Mouse (Mus musculus): ENCODE measurements at regions not wholly inside any gene's neighbourhood (a gene's known extent, or its start where the extent isn't known, plus 50 kb on each side); places are given as distances from the start of the nearest gene placed in this dataset.

DNA sequence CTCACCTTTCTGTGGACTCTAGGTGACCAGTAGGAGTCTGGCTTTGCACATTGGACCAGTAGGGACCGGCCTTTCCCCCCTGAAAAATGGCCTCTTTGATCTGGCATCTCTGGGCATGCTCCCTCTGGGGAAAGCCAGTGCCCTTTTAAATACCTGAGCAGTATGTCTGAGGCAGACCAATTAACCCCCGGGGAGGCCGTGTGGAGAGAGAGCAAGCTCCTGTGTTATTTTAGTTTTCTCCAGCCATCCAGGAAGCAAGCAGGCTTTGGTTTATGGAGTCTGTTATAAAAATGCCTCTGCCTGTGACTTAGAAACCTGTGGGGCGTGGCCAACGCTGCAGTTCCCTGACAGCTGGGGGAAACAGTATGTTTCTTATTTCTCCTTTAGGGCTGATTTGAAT lies 445.5 kb downstream of the Glrx3 start:
- no peak for DNase-seq (ENCODE audit: low spot score)

DNA sequence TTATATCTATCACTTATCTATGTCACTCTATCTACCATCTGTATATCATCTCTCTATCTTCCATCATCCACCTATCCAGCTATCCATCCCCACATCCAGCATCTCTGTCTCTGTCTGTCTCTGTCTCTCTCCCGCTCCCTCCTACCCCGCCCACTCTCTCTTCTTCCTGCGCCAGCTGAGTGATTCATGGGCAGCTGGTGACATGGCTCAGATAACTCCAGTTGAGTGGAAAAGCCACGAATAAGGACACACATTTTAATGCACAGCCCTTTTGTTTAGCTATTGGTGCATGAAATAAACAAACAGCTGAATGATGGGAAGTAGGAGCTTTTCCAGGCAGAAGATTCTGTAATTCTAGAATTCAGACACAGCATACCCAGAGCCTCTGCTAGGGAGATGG lies 446.3 kb downstream of the Glrx3 start:
- no peak for DNase-seq (ENCODE audit: low spot score)

DNA sequence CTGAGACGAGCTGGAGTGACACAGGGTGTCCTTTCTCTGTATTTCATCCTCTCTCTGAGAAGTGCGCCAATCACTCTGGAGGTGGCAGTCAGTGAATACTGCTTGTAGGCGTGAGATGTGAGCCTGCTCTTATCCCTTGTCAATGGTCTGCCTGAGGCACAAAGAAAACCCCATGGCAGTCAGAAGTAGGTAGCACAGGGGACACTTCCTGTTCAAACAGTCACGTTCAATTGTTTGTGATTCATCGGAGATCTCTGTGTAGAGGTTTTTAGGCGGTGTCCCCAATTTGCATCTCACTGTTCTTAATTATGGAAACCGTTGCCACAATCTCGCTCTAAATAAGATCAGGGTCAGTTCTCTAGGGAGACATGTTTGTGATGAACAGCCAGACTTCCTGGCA lies 447.7 kb downstream of the Glrx3 start:
- DNase-seq (ENCODE audit: low spot score), result no peak

DNA sequence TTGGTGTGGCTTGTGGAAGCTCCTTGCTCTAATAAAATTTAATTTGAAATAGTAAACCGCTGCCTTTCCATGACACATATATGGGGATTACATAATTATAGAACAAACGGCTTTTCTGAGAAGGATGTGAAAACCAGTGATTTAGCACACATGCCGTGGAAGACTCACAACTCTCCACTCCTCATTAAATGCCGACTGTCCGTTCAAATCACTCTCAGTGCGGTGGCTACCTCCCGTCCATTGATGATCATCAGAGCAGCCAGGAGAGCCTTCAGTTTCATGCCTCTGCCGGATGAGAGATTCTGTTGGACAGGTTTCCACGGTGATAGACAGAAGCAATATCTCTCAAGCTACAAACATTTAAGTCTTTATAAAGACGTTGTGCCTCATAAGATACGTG lies 451.3 kb downstream of the Glrx3 start:
- no peak for DNase-seq (ENCODE audit: low spot score)

DNA sequence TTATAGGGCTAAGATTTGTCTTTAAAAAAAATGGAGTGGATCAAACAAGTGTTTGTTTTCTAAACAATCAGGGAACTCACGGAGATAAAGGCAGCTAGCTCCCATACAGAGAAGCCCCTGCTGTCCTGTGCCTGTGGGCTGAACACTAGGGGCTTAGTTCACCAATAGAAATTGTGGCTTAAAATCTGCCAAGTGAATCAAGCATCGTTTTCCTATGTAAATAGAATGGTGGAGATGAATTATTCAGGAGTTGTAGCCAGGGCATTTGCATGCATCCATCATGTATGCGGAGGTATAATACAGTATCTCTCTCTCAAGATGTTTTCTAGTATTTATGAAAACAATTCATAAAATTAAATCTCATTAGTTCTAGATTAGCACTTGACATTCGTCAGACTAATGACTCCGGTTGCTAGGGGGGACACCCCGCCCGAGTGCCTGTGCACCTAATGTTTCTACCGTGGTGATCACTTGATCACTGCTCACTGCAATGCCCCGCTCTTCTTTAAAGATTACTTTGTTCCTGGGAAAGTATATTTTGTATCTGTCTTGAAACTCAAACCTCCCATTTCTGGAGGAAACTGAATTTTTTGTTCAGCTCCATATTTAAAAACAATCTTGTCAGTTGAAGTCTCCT lies 469.1 kb downstream of the Glrx3 start:
- DNase-seq (ENCODE audit: low spot score), result no peak

DNA sequence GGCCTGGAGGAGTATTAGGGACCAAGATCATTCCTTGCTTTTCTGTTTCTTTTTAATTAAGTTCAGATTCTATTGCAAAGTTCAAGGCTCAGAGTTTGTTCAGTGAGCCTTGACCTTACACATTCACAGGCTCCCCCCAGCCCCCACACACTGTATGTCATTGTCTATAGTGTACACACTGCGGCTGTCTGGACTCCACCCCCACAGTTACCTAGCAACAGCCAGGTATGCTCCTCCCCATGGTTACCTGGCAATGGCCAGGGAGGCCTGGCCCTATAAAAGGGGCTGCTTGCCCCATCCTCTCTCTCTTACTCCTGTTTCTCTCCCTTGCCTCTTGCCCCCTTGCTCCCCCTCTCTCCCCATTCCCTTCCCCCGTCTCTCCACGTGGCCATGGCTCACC lies 472.0 kb downstream of the Glrx3 start:
- DNase-seq (ENCODE audit: low spot score), result no peak

DNA sequence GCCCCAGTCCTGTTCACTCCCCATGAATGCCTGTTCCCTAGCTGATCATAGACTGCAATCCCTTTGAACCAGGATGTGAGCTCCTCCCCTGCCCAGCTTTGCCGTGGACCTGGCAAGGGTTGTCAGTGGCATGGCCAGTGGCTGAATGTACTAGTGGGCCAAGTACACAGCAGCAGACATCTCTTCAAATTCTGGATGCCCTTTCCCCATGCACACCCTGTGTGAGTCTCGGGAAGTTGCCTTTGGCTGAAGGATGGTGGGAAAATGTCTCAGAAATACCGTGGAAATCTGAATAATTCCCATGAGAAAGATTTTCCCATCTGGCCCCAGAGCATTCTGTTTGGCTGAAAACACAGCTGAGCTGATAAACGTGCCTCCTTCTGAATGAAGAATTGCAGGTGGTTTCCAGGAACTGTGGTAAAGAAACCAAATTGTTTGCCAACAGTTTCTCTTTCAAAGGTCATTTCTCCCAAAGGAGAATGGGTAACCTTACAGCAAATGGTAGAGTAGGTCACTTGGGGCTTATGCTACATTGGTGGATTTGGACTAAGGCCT lies 476.2 kb downstream of the Glrx3 start:
- no peak for DNase-seq (ENCODE audit: low spot score)

DNA sequence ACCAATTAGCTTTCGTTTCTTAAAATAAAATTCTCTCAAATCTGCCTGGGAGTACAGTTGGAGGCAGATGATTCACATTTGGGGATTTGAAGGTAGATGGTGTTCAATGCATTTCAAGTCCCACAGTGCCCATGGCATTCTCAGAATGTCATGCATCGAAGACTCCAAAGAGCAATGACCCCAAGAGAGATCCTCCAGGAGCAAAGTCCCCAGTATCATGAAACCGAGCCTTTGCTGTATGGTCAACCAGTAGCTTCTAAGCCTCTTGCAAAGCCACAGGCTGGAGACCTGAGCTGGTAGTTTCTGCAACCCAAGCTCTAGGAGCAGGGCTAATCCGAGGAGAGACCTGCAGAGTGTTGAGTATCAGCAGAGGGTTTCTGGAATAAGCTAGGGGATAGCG lies 477.1 kb downstream of the Glrx3 start:
- DNase-seq (ENCODE audit: low spot score), result no peak

DNA sequence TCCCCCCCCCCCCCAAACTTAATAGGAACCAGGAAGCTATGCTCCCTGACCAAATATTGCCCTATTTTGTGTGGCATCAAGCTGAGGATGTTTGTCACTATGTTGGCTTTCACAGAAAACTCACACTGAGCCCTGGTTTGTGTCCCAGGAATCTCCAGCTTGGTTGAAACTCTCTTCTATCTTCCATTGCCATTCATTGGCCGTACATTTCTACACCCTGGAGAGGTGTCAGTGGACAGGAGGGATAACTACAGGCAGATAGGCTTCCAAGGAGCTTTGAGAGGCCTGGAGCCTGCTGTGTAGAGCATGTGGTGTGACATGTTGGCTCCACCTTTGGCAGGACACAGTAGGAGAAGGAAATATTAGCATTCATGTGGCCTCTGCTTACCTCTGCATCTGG lies 478.9 kb downstream of the Glrx3 start:
- DNase-seq (ENCODE audit: low spot score), result no peak

DNA sequence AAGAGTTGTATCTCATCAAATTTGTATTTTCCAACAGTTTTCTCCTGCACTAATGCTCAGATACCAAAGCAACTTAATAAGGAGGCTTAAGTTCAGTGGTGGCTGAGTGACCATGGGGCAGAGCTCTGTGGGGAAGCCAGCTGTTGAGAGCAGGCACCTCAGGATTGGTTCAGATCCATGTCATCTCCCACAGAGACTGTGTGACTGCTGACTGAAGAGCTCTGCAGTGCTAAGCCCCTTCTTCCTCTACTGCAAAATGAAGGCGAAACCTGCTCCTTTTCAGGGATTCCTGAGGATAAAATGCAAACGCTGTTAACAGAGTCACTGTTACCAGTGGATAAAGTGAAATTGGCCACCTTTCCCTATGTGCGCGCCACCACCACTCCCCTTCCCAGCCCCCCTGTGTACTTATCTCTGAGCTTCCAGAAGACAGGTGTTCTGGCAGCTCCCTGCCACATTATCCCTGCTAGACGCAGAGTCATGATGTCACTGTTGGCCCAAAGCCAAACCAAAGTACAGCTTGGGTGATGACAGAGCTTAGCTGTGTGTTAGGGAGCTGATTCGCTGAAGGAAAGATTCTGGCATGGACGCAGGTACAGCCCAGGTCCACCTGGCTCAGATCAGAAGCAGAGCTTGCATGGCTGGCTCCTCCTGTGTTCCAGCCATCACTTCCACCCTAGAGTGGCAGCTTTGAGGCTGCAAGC lies 472.9 kb downstream of the Tcerg1l start:
- DNase-seq (ENCODE audit: low spot score), result no peak

DNA sequence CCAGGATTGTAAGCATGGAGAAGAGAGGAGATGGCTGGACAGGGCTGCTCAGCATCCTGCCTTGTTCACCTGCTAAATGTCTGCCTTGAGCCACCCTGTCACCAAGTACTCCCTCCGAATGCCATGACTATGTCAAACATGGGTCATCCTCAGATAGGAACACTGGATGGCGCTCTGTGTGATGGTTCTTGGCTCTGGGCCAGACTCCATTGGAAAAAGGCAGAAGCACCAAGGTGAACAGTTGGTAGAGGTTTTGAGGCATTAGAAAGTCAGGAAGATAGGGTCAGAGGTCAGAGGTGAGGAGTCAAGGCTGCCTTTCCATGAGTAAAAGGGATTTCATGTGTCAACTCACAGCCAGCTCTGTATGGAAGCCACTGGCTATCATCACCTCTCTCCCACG lies 471.9 kb downstream of the Tcerg1l start:
- DNase-seq (ENCODE audit: low spot score), result no peak

DNA sequence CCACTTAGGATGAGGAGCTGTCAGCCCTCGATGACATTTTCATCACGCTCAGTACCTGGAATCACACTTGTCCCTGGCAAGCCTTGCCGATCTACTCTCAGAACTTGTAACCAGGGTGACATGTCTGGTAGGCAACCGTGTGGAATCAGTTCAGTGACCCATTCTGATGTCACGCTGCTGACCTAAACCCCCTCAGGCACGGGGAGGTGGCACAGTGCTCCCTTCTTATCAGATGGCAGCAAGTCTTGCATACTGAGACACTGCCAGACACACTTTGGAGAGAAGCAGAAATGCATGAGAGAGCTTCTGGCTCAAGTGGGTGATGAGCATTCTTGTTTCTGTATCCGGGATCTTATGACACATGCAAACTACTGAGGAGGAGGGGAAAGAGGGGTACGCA lies 470.2 kb downstream of the Tcerg1l start:
- DNase-seq (ENCODE audit: low spot score), result no peak

DNA sequence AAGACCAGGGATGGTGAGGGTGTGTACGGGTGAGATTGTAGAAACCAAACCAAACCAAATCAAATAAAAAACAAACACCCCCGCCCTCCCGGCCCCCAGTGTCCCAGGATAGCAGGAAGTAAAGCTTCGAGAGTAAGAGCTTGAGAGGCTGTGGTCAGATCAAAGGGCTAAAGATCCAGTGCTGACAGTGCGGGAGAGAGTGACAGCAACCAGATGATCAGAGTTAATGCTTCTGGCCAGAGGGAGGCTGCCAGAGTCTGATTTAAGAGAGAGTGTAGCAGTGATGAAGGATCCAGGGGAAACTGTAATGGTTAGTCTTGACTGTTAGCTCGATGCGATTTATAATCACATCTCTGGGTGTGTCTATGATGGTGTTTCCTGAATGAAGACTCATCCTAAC lies 467.3 kb downstream of the Tcerg1l start:
- no peak for DNase-seq (ENCODE audit: low spot score)

DNA sequence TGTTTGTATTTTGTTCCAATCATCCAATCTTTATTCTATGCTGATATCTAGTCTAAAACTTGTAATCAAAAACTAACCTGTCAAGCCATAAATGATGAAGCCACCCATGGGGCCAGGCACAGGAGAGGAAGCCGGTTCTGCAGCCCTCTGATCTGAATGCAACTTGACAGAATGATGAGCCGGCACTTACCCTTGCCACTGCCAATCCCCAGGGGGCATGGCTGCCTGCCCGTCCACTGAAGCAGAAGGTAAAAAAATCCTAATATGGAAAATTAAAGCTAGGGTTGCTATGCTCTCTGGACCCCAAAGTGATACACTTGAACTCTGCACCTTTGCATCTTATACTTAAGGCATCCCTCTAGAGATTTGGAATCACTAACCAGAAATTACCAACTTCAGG lies 461.6 kb downstream of the Tcerg1l start:
- DNase-seq (ENCODE audit: low spot score), result no peak

DNA sequence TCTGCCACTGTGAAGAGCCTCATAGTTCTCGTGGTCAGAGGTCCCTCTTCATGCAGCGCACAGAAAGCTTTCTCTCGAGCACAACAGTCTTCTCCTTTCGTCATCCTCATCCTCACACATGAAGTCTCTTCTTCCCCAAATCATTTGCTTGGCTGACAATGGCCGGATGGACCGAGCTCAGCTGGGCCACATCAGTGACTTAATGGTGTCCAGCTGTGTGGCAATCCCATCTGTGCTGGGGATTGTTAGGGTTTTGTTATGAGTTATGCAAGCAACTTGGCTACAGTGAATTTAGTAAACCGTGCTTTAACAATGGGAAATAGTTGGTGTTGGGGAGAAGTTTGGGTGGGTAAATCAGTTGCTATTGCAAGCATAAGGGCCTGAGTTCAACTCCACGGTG lies 458.4 kb downstream of the Tcerg1l start:
- no peak for DNase-seq (ENCODE audit: low spot score)

DNA sequence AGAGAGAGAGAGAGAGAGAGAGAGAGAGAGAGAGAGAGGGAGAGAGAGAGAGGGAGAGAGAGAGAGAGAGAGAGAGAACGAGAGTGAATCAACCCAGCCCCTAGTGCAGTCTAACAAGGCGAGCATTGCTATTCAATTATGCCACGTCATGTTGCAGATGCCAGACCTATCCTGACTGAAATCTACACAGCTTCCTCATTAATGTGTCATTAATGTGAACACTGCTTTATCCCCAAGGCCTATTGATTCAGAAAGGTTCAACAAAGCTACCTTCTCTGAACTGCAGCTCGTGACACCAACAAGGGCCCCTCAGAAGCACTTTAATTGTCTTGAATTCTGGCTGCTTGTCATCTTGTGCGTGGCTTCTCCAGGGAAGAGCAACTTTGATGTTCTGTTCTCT lies 457.4 kb downstream of the Tcerg1l start:
- DNase-seq (ENCODE audit: low spot score), result no peak

DNA sequence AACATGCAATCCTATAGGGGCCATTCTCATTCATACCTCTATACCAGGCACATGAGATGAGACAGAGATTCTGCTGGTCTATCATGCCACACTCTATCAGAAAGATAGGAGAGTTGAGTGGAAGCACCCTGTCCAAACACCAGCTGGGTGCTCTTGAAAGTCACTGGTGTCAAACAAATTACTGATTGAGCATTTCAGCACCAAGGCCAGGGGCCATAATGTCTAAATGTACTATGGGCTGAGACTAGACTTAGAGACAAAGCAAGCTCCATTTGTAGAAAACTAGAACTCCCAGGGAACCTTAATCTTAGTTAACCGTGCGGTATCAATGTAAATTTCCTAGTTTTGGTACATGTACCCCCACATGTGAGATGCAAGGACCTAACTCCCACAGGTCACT lies 452.5 kb downstream of the Tcerg1l start:
- DNase-seq (ENCODE audit: low spot score), result no peak

DNA sequence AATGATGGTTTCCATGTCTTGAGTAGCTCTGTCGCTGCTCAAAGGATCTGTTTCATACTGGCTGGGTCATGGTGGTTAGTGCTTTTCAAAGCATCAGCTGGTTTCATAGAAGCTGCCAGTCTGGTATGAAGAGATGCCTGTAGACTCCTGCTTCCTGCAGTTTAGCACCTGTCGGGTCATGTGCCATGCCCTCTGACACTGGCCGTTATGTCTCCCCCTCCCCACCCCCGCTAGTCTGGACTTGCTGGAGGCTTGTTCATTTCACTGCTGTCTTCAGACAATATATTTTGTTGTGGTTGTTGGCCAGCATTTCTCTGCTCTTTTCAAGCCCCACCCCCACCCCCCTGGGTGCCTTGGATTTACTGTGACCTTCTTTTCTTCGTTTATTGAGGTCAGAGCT lies 450.1 kb downstream of the Tcerg1l start:
- DNase-seq (ENCODE audit: low spot score), result no peak

DNA sequence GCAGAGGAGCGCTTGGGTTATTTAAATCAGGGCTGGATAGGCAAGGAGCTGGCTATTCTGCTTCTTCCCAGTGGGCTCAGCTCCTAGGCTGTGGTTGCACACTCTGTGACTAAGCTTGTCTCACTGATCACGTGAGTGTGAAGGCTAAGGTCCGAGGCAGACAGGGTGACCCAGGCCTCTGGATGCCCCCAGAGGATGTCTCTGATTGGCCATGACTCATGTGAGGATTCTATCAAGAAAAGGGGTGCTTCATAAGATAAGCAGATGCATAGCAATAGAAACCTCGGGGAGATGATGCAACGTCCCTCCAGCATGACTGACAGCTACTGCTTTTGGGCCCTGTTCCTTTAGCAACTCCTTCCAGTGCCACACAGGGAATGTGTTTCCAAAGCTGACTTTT lies 440.2 kb downstream of the Tcerg1l start:
- DNase-seq (ENCODE audit: low spot score), result no peak

DNA sequence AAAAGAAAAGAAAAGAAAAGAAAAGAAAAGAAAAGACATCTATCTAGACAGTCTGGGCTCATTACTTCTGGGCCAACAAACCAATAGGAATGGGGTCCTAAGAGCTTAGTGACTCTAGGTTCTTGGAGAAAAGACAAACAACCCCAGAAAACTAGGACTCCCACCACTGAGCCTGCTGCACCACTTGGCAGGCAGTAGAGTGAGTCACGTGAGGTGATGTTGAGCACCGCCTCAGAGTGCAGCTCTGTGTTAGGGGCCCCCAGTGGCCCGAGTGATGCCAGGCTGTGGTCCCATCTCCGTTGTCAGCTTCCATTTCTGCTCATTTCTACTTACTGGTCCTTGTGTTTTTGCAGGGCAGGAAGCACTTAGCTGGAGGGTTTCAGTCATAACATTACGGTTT lies 439.7 kb downstream of the Tcerg1l start:
- no peak for DNase-seq (ENCODE audit: low spot score)

DNA sequence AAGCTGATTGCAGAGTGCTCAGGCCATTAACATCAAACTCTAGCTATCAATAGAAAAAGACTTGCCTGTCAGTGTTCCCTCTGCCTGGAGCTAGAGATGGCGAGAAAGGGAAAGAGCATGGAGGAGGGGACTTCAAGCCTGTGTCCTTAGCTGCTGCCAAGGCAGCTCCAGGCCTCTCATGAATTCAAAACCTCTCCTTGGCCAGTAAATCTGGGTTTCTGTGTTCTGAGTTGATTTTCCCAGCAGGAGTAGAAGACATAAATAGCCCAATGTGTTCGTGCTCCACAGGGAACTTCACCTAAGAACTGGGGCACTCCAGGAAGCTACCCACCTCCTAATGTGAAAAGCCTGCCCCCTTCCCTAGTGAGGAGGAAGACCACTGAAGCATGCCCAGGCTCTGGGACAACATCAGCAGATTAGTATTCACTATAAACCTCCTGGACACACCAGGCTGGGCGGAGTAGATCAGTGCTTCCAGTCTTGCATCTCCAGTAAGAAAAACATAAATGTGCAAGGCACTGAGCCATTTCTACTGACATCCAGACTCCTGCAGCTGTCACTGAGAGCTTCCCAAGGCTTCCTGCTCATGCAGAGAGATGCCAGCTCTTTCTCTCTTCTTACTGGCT lies 433.9 kb downstream of the Tcerg1l start:
- DNase-seq (ENCODE audit: low spot score), result no peak

DNA sequence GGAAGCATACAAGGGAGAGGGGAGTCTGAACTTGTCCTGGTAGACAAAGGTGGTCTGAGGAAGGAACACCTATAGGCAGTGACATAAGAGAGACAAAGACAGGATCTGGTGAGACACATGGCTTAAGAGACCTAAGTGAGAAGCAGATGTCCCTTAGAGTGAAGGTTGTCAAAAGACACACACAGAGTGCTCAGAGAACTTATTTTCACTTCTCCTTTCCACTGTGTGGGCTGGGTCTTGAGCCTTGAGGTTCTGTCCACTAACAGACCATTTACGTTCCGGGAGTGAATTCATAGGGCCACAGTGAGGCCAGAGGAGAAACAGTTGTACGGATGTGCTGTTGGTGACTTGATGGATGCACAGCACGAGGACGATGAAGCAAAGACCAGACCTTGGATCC lies 422.8 kb downstream of the Tcerg1l start:
- no peak for DNase-seq (ENCODE audit: low spot score)

DNA sequence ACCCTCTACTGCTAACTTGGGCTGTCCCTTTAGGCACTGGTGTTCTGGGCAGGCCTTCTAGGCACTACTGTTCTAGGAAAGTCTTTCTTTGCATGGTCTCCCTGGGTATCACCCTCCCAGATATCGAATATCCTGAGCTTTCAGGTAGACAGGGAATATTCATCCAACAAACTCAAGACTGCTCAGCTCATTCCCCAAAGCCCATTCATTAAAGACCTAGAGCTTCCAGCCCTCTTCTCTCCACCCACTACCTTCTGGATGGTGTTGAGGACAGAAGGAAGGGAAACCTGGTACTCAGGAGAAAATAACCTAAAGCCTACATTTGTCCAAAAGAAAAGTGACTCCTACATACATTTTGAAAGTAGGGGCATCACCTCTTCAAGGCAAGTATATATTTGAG lies 420.0 kb downstream of the Tcerg1l start:
- no peak for DNase-seq (ENCODE audit: low spot score)

DNA sequence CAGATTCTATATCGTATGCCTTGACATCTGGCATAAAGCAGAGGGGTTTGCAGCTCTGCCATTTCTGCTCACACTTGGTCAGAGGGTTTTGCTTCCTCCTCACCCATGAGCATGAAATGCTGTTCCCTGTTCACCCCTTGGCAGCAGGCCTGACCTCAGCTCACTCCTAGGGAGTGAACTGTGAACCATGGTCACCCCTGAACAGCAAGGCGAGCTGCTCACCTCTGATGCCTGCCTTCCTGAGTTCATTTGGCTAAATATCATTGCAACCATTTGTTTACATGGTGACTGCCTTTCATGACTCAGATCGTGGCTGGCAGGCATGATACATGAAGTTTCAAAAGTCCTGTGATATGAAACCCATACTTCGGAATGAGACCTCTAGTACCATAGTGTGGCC lies 418.2 kb downstream of the Tcerg1l start:
- DNase-seq (ENCODE audit: low spot score), result no peak

Data from ovary, postnatal 10 days (tissue).